Mouse (Mus musculus) cerebellum, adult 9-11 months (tissue): ENCODE measurements around the gene Frmd7.

Experiments used
- DNase-seq: peaks from one replicate; pipeline ENCODE4 v3.0.0; 2022

The Frmd7 gene

DNA sequence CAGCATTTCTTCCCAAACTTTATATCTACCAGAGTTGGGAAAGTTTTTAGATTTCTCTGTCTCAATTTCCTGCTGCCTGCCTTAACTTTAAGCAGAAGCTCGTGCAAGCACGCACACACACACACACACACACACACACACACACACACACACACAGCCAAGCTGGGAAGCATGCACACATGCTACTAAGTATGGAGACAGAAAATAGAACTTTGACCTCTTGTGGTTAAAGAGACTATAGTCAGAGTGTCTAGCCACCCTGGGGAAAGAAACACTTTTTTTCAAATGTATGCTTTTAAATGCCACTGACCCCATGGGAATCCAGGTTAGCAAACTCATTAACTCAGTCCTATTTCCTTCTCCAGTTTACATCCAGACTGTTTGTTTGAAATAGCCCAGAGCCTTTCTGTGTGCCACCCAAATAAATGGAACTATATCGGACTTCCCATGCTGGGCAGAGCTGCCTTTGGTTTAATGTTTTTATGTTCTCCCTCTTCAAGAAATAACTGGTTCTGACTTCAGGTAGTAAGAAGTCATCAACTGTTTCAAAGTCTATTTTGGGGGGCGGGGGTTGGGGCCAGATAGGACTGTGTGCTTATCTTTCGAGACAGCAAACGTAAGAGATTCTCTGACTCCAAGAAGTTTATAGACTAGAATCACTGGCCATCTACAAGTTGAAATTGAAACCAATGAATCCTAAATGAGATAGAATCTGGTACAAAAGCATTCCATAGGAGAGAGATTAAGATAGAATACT is 91.9 kb downstream of the Frmd7 start:
- no peak for DNase-seq
